Mouse (Mus musculus) myocyte (in vitro differentiated cells): ENCODE results near the gene Olfr1355. TPM values are rescaled to one million over a fixed set of nuclear protein-coding genes. Genes with fewer than 3 reads are reported as not detected.
"Not testable (repeated sequence)": the region's sequence is repeated elsewhere in the genome, so short reads cannot be mapped to it uniquely, and the experiment has no call there.

Experiments used
- H3K27me3 ChIP-seq: one replicate; pipeline ENCODE4 v1.6.1; 2011; ENCODE audit not compliant: control insufficient read depth, insufficient read depth, insufficient read length
- H3K36me3 ChIP-seq: one replicate; pipeline ENCODE4 v1.6.1; 2011; ENCODE audit not compliant: control insufficient read depth, insufficient read depth
- H3K4me2 ChIP-seq: one replicate; pipeline ENCODE4 v1.6.1; 2011; ENCODE audit warnings: low read depth, control low read depth
- H3K4me3 ChIP-seq: one replicate; pipeline ENCODE4 v1.5.1; 2011; ENCODE audit warnings: mild to moderate bottlenecking, control low read depth, moderate library complexity
- H3K79me2 ChIP-seq: one replicate; pipeline ENCODE4 v1.6.1; 2011; ENCODE audit not compliant: control insufficient read depth, insufficient read depth
- H3ac ChIP-seq: one replicate; pipeline ENCODE4 v1.6.1; 2011; ENCODE audit not compliant: control insufficient read depth, insufficient read length
- CEBPB ChIP-seq: IDR thresholded peaks from 2 replicates; pipeline ENCODE4 v1.6.1; 2011; ENCODE audit warnings: mild to moderate bottlenecking, moderate library complexity; ENCODE audit not compliant: poor library complexity, insufficient read depth, severe bottlenecking
- E2F4 ChIP-seq: IDR thresholded peaks from one replicate; pipeline ENCODE4 v1.6.1; 2011; ENCODE audit warnings: mild to moderate bottlenecking, control low read depth, moderate library complexity; ENCODE audit not compliant: insufficient read depth
- MAX ChIP-seq: IDR thresholded peaks from one replicate; pipeline ENCODE4 v1.6.1; 2011; ENCODE audit warnings: low read depth, mild to moderate bottlenecking, control low read depth
- MYOD1 ChIP-seq, 3 experiments: IDR thresholded peaks; one replicate each; pipeline ENCODE4 v1.6.1; 2011; ENCODE audit warnings: control low read depth in 2 of 3, low read depth in 2 of 3, mild to moderate bottlenecking in 2 of 3, moderate library complexity in 1 of 3; ENCODE audit not compliant: insufficient read length in 2 of 3, control insufficient read depth in 1 of 3
- MYOG ChIP-seq, 3 experiments: IDR thresholded peaks; one replicate each; pipeline ENCODE4 v1.6.1; 2011; ENCODE audit warnings: control low read depth in 2 of 3, low read depth in 2 of 3, mild to moderate bottlenecking in 2 of 3; ENCODE audit not compliant: insufficient read length in 2 of 3, control insufficient read depth in 1 of 3, insufficient read depth in 1 of 3
- POLR2A ChIP-seq: IDR thresholded peaks from one replicate; pipeline ENCODE4 v1.6.1; 2011; ENCODE audit warnings: low read depth, mild to moderate bottlenecking, control low read depth, moderate library complexity; ENCODE audit not compliant: insufficient read length
- POLR2AphosphoS2 ChIP-seq: IDR thresholded peaks from one replicate; pipeline ENCODE4 v1.6.1; 2011; ENCODE audit warnings: low read depth, control low read depth; ENCODE audit not compliant: insufficient read length
- REST ChIP-seq: IDR thresholded peaks from one replicate; pipeline ENCODE4 v1.6.1; 2011; ENCODE audit warnings: mild to moderate bottlenecking, control low read depth, moderate library complexity; ENCODE audit not compliant: insufficient read depth, insufficient read length
- SRF ChIP-seq: IDR thresholded peaks from one replicate; pipeline ENCODE4 v1.6.1; 2011; ENCODE audit warnings: low read depth; ENCODE audit not compliant: control insufficient read depth, insufficient read length
- TCF12 ChIP-seq: IDR thresholded peaks from one replicate; pipeline ENCODE4 v1.6.1; 2011; ENCODE audit warnings: mild to moderate bottlenecking, control low read depth; ENCODE audit not compliant: poor library complexity, insufficient read depth, severe bottlenecking
- TCF3 ChIP-seq: IDR thresholded peaks from one replicate; pipeline ENCODE4 v1.6.1; 2011; ENCODE audit warnings: low read depth, control low read depth; ENCODE audit not compliant: insufficient read length
- USF1 ChIP-seq: IDR thresholded peaks from one replicate; pipeline ENCODE4 v1.6.1; 2011; ENCODE audit warnings: low read depth, mild to moderate bottlenecking, control low read depth, moderate library complexity
- polyA plus RNA-seq: library from polyadenylated mRNA; unstranded; fragments of >200 nt; fragmentation: generic; extraction: Trizol; gene quantifications from one replicate; pipeline ENCODE4 v1.2.1, GENCODE M21; 2012; ENCODE audit warnings: missing spikeins

Olfr1355 gene
- polyA plus RNA-seq = not detected

DNA sequence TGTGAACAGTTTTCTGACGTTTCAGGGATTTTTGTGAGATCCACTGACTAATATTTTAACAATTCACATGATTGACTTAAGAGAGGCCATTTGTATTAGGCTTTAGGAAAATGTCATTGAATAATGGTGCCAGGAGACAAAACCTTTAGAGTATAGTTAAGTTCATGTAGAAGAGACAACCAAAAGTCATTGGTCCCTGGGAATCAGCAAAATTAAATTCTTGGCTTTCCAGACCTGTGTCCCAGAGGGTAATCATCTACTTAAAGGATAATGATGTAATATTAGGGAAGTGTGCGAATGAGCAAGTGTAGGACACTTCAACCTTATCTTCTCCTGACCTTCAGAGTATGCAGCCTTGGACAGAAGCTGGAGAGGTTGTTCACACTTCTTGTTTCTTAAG lies at the start of gene Olfr1355:
Gene Olfr1355 (plus strand): TSS at position 301 of the 400 bp plus-strand sequence.
- H3K4me2 ChIP-seq = no peak within 1 kb of the TSS
- H3ac ChIP-seq = no peak within 1 kb of the TSS
- no peaks in the 10 kb centered on the region for H3K36me3 ChIP-seq
- TF ChIP-seq MAX = no peak
- TF ChIP-seq SRF = no peak
- TF ChIP-seq USF1 = no peak
- no peak for TF ChIP-seq POLR2AphosphoS2
- no peak for TF ChIP-seq REST
- no peak for TF ChIP-seq CEBPB
- TF ChIP-seq TCF3 = no peak
- TF ChIP-seq E2F4 = no peak
- TF ChIP-seq TCF12 = no peak
- TF ChIP-seq POLR2A = no peak
- TF ChIP-seq MYOG (IDR thresholded peaks at IDR 0.05; ENCODE audit: control insufficient read depth in 1 of 3, insufficient read depth in 1 of 3, insufficient read length in 2 of 3, low read depth in 2 of 3) = no peak
- TF ChIP-seq MYOD1 (IDR thresholded peaks at IDR 0.05; ENCODE audit: control insufficient read depth in 1 of 3, insufficient read length in 2 of 3, low read depth in 2 of 3) = no peak
- H3K4me3 ChIP-seq = no peak within 1 kb of the TSS
- no peaks in the 10 kb centered on the region for H3K27me3 ChIP-seq
- H3K79me2 ChIP-seq = no peaks in the 10 kb centered on the region

DNA sequence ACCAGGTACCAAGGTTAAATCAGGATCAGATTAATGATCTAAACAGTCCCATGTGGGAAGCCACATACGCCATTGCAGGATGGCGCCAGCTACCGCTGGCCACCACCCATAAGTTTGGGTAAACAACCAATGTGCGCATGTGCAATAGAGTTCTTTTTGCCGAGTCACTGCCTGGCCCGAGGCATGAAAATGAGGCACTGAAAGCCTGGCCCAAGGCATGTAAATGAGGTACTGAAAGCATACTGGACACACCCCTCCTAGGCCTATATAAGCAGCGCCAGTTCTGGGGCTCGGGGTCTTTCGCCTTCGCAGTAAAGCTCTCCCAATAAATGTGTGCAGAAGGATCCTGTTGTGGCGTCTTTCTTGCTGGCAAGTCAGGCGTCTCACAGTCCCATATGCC lies 34.9 kb upstream of the Olfr1355 start:
- H3K36me3 ChIP-seq, H3K79me2 ChIP-seq, H3K27me3 ChIP-seq, H3K4me3 ChIP-seq, H3ac ChIP-seq, H3K4me2 ChIP-seq: not testable (repeated sequence)

DNA sequence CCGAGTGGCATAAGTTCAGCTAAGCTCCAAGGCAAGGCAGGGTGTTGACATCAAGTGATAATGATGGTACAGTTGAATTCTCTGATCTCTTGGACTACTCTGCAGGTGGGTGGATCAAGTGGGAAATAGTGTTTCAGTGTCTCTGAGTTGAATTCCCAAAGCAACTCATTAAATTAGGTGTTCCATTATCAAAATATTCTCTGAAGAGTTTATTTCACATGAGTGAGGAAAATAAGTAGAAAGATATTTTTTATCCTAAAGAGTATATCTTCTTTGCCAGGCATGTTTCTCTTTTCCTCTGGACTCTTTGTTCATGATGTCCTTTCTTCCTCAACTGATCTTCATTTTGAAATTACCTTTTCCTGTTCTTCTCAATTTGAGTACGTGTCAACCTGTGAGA lies 23.3 kb upstream of the Olfr1355 start, which contains the start of gene Olfr1356:
Gene Olfr1356 (minus strand): TSS at position 101 of the 400 bp plus-strand sequence.
- Histone ChIP-seq H3ac (no peak within 1 kb of the TSS), H3K79me2 (no peaks in the 10 kb centered on the region), H3K36me3 (no peaks in the 10 kb centered on the region), H3K27me3 (no peaks in the 10 kb centered on the region), H3K4me3 (no peak within 1 kb of the TSS), H3K4me2 (no peak within 1 kb of the TSS)
- TF ChIP-seq CEBPB = no peak
- no peak for TF ChIP-seq MYOD1 (IDR thresholded peaks at IDR 0.05; ENCODE audit: control insufficient read depth in 1 of 3, insufficient read length in 2 of 3, low read depth in 2 of 3)
- TF ChIP-seq MYOG (IDR thresholded peaks at IDR 0.05; ENCODE audit: control insufficient read depth in 1 of 3, insufficient read depth in 1 of 3, insufficient read length in 2 of 3, low read depth in 2 of 3) = no peak
- TF ChIP-seq E2F4 = no peak
- TF ChIP-seq USF1 = no peak
- no peak for TF ChIP-seq POLR2A
- no peak for TF ChIP-seq MAX
- TF ChIP-seq SRF = no peak
- no peak for TF ChIP-seq TCF3
- no peak for TF ChIP-seq POLR2AphosphoS2
- no peak for TF ChIP-seq REST
- TF ChIP-seq TCF12 = no peak

DNA sequence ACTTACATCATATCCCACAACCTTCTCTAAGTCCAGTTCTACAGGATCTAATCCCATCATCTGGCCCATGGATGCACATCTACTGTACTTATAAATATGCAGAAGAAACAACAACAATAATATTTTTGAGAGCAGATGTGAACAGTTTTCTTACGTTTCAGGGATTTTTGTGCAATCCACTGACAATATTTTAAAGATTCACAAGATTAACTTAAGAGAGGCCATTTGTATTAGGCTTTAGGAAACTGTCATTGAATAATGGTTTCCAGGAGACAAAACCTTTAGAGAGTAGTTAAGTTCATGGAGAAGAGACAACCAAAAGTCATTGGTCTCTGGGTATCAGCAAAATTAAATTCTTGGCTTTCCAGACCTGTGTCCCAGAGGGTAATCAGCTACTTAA lies 37.5 kb downstream of the Olfr1355 start, which contains the start of gene Olfr1354:
Gene Olfr1354 (plus strand): TSS at position 301 of the 400 bp plus-strand sequence.
- H3ac ChIP-seq, H3K36me3 ChIP-seq, H3K4me3 ChIP-seq, H3K4me2 ChIP-seq, H3K27me3 ChIP-seq, H3K79me2 ChIP-seq: not testable (repeated sequence)

Other genes with a start within 250 kb of the Olfr1355 start
- gene Casp14, start 157.2 kb upstream of the Olfr1355 start, polyA plus RNA-seq = not detected
- gene Ccdc105, start 122.5 kb upstream of the Olfr1355 start, polyA plus RNA-seq = not detected
- 0.05 TPM for gene Slc1a6, start 95.0 kb upstream of the Olfr1355 start, polyA plus RNA-seq
- not detected for gene Olfr1356, start 23.4 kb upstream of the Olfr1355 start, polyA plus RNA-seq
- not detected for gene Olfr1354, start 37.6 kb downstream of the Olfr1355 start, polyA plus RNA-seq
- not detected for gene Olfr8, start 75.1 kb downstream of the Olfr1355 start, polyA plus RNA-seq
- gene Olfr1353, start 87.8 kb downstream of the Olfr1355 start, polyA plus RNA-seq = not detected
- not detected for gene Olfr1352, start 105.5 kb downstream of the Olfr1355 start, polyA plus RNA-seq
- not detected for gene Olfr1351, start 136.9 kb downstream of the Olfr1355 start, polyA plus RNA-seq
- gene Olfr57, start 153.2 kb downstream of the Olfr1355 start, polyA plus RNA-seq = not detected
- gene 2610008E11Rik, start 222.1 kb downstream of the Olfr1355 start, polyA plus RNA-seq = 3.0 TPM